Mouse (Mus musculus) frontal cortex, postnatal 10 days (tissue): Measurements from ENCODE around the gene Cdc14a.
A peak's percentile ranks its signal among the peaks of the same experiment; 100 is the strongest.
"Not testable (repeated sequence)": the region's sequence is repeated elsewhere in the genome, so short reads cannot be mapped to it uniquely, and the experiment has no call there.

Experiments
- DNase-seq, 2 experiments: peaks; one replicate each; pipeline ENCODE4 v3.0.0; 2022; ENCODE audit warnings: low spot score in 2 of 2, mixed read lengths in 1 of 2

Gene Cdc14a

DNA sequence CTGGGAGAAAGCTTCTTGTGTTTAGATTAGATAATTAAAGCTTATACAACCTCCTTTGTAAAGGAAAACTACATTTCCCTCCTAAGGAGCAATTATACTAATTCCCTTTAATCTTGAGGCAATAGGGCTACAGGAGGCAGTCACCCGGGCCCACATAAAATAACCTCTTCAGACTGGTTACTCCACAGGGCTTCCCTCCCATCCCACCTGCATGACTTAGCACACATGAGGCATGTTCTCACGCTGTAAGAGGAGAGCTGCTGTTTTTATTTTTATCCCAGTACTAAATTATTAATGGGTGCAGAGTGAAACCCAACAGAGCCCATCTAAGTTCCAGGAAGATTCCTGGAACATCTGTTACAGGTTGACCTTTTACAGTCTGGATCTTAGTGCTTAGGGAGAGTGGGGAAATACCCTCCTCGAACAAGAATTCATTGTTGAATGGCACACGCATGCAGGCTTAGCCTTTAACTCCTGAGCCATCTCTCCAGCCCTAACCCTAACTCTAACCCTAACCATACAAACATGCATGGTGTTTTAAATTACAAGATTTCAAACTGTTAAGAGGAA, 54.9 kb downstream of the Cdc14a start:
- no peak for DNase-seq

GRCm38 (mm10) chr3:116366125-116366524, 57.7 kb downstream of the Cdc14a start:
- DNase-seq, result no peak

GRCm38 (mm10) chr3:116361906-116362305, 61.9 kb downstream of the Cdc14a start:
- DNase-seq, result no peak

GRCm38 (mm10) chr3:116361101-116361500, 62.7 kb downstream of the Cdc14a start:
- DNase-seq, result no peak

- DNase-seq, result no peak
Measured at GRCm38 (mm10) chr3:116357866-116358265, 66.0 kb downstream of the Cdc14a start.

DNA sequence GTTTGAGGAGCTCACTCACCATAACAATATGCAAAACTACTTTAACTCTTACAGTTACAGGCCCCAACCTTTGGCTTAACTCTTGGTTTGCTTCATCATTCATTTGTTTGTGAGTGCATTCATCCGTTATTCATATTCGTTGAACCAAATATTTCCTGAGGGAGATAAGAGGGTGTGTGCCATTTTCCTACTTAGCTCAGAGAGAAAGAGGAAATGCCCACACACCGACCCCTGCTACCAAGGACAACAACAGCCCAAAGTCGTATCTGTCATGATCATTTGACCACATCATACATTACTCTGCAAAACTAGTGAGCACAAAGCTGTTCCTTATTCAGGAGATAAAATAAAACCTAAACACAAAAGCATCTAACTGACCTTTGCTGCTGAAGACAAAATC, 66.7 kb downstream of the Cdc14a start:
- DNase-seq, result no peak

DNA sequence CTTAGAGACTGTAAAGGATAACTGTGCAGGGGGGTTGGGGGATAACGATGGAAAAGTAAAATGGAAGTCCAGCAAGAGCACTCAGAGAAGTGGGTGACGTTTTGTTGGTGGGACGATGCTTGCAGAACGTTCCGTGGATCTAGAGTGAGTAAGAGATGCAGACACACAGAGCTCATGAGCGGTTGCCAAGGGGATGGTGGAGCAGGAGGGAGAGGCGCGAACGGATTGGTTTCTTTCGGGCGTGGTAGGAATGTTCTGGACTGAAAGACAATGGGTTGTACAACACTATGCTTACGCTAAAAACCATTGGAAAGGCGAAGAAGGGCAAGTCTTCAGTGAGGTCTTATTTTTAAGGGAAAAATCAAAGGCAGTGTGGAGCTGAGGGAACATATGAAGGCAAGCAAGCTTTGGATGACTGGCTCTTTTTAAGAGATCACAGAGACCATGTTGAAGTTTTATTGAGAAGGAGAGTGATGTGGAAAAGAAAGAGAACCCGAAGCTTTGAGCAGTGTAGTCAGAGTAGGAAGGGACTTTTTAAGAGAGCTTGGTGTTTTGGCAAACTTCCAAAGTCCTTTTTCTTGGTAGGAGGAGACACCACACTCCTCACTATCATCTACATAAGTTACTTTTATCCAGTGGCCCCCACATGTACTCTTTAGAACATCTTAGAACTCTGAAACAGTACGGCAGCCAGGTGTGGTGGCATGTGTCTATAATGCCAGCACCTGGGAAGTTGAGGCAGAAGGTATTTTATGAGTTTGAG, 68.6 kb downstream of the Cdc14a start:
- no peak for DNase-seq

- DNase-seq, result no peak
Measured at GRCm38 (mm10) chr3:116352486-116352885, 71.3 kb downstream of the Cdc14a start.

- DNase-seq, result no peak
Measured at GRCm38 (mm10) chr3:116350389-116350967, 73.4 kb downstream of the Cdc14a start.

DNA sequence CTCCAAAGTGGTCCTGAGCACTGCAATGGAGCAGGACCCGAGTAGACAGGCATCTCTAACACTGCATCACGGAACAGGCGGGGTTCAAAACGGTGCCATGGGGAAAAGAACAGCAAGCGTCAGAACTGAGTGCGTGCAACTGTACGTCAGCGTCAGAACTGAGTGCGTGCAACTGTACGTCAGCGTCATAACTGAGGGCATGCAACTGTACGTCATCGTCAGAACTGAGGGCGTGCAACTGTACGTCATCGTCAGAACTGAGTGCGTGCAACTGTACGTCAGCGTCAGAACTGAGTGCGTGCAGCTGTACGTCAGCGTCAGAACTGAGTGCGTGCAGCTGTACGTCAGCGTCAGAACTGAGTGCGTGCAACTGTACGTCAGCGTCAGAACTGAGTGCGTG, 76.3 kb downstream of the Cdc14a start:
- not testable (repeated sequence) for DNase-seq

GRCm38 (mm10) chr3:116345245-116345644, 78.6 kb downstream of the Cdc14a start:
- no peak for DNase-seq

GRCm38 (mm10) chr3:116342251-116342650, 81.6 kb downstream of the Cdc14a start:
- no peak for DNase-seq

GRCm38 (mm10) chr3:116340950-116341624, 82.7 kb downstream of the Cdc14a start:
- DNase-seq, result peak in 1 of 2 experiments; percentile 57

DNA sequence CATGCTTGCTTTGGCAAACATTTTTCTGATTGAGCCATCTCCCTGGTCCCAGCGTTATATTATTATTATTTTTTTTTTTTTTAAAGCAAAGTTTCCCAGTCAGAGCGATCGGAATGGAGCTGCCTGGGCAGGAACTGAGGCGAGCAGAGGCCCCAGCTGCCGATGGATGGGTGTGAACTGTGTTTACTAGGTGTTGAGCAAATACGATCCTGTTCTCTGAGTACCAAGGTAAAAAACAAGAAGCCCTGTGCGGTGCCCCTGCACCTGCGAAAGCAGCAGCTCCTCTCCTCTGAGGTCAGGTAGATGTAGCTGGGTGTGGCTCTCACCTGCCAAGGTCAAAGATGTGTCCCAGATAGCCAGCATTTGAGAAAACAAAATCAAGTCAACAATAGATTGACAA, 83.6 kb downstream of the Cdc14a start:
- DNase-seq, result no peak

DNA sequence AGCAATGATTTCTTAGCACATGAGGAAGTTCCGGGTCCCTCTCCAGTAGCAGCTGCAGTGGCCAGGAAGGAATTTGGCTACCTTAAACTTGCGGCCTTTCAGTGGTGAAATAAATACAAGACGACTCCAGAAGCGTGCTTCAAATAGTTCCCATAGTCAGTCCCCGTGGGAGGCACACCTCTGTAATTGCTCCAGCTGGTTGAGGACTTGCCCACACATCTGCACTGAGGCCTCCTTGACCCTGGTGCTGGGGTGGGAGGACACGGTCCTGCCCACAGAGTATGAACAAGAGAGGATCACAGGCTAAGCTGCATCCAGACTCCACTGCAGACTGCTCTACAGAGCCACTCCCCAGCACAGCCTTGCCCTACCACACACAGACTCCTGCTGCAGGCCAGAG, 85.2 kb downstream of the Cdc14a start:
- DNase-seq, result no peak

- no peak for DNase-seq
Measured at GRCm38 (mm10) chr3:116337840-116338239, 86.0 kb downstream of the Cdc14a start.

GRCm38 (mm10) chr3:116335036-116335435, 88.8 kb downstream of the Cdc14a start:
- no peak for DNase-seq

- DNase-seq, result no peak
Measured at GRCm38 (mm10) chr3:116333711-116334110, 90.1 kb downstream of the Cdc14a start.

GRCm38 (mm10) chr3:116333229-116333628, 90.6 kb downstream of the Cdc14a start:
- DNase-seq, result no peak

- peak in 1 of 2 experiments; percentile 52 for DNase-seq
Measured at GRCm38 (mm10) chr3:116331811-116332464, 91.9 kb downstream of the Cdc14a start.

DNA sequence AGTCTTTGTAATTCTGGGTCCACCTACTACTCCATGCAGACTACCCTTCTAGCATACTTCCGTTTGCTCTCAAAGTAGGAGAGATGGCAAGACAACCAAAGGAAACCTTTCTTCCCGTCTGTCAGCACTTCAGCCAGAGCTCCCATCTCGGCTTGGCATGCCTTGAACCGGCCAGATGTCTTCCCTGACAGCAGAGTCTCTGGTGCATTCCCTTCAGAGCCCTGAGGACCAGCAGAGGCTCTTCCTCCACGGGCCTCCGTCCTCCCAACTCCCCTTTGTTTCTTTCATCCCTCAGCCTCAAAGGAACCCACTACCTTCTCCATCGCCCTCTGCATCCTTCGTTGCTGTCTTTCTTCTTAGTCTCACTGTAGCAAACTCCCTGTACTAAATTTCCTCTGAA, 93.9 kb downstream of the Cdc14a start:
- no peak for DNase-seq
